ENCODE assay signal across 17 mouse cellular contexts in genomic region chr6:38242295-38242830, GRCm38 (mm10). TPM values are rescaled to one million over a fixed set of nuclear protein-coding genes. Genes with fewer than 3 reads are reported as not detected.
A peak's percentile ranks its signal among the peaks of the same experiment; 100 is the strongest.
DNase-seq lines count a peak whose midpoint lies in the region; ATAC-seq and TF ChIP-seq lines count a peak whose summit lies in the region.
"Had no signal": no experiment of that assay in that cellular context is flagged by ENCODE, and none has a peak within 500 bp of the region (broad histone marks: within the 10 kb centered on the region; RNA-seq: fewer than 3 reads in every experiment).

No protein-coding gene starts in this region.

- no peak overlapping the region for H3K27ac ChIP-seq in hindbrain, embryonic 15.5 days (replicated peaks)
- H3K27ac ChIP-seq in hindbrain, embryonic 12.5 days: no peak overlapping the region
- H3K27ac ChIP-seq: heart, embryonic 10.5 days; hindbrain, postnatal 0 days; liver, embryonic 13.5 days; stomach, postnatal 0 days had no signal

- no peaks in the 10 kb centered on the region for H3K36me3 ChIP-seq in hindbrain, embryonic 15.5 days
- H3K36me3 ChIP-seq in hindbrain, embryonic 12.5 days: no peaks in the 10 kb centered on the region
- H3K36me3 ChIP-seq: heart, embryonic 10.5 days; liver, embryonic 13.5 days had no signal

- in situ Hi-C loops in Patski (cut with MboI; ENCODE audit: low pct_unique_long_range_greater_than_20kb): no loop called here

- no peak overlapping the region for H3K4me2 ChIP-seq in hindbrain, embryonic 15.5 days
- no peak overlapping the region for H3K4me2 ChIP-seq in hindbrain, embryonic 12.5 days (replicated peaks)
- H3K4me2 ChIP-seq: liver, embryonic 13.5 days had no signal

- no peak for DNase-seq in Patski (ENCODE audit: low read depth, low spot score)
- DNase-seq in kidney, adult 18-20 months: peak; percentile 58
- DNase-seq in kidney, postnatal 14 days: peak; percentile 56
- DNase-seq in thymus, postnatal 14 days: no peak
- no peak for DNase-seq in urinary bladder, postnatal 36 days (ENCODE audit: low spot score in 2 of 2)
- DNase-seq: cerebellum, postnatal 36 days; gastrocnemius, postnatal 36 days; heart, postnatal 14 days; liver, embryonic 13.5 days; right cerebral cortex, postnatal 14 days had no signal

- peaks cover 39% of the 10 kb centered on the region for H3K4me1 ChIP-seq in hindbrain, embryonic 15.5 days (replicated peaks)
- peaks cover 14% of the 10 kb centered on the region for H3K4me1 ChIP-seq in hindbrain, embryonic 12.5 days
- H3K4me1 ChIP-seq: liver, embryonic 13.5 days had no signal

- 65% methylated on average over 8 of the region's 8 CpGs for WGBS in hindbrain, embryonic 15.5 days
- WGBS in hindbrain, embryonic 12.5 days: 90% methylated on average over 8 of the region's 8 CpGs

- no peaks in the 10 kb centered on the region for H3K27me3 ChIP-seq in hindbrain, embryonic 15.5 days
- no peaks in the 10 kb centered on the region for H3K27me3 ChIP-seq in hindbrain, embryonic 12.5 days
- H3K27me3 ChIP-seq in Patski: no peaks in the 10 kb centered on the region
- H3K27me3 ChIP-seq: liver, embryonic 13.5 days had no signal

- TF ChIP-seq CTCF in Patski (IDR thresholded peaks at IDR 0.05): no peak

- ATAC-seq in hindbrain, embryonic 15.5 days (ENCODE audit: low FRiP score, low read depth): peak; percentile 20; the same call in 1 of the 2 replicates
- ATAC-seq in hindbrain, embryonic 12.5 days (ENCODE audit: low FRiP score): no peak
- ATAC-seq in Patski: peak; percentile 45
- ATAC-seq: hindbrain, postnatal 0 days; midbrain, embryonic 16.5 days had no signal

- no peak overlapping the region for H3K9ac ChIP-seq in hindbrain, embryonic 15.5 days
- H3K9ac ChIP-seq in hindbrain, embryonic 12.5 days: no peak overlapping the region
- H3K9ac ChIP-seq: liver, embryonic 13.5 days had no signal

- H3K9me3 ChIP-seq in hindbrain, embryonic 15.5 days: no peaks in the 10 kb centered on the region
- H3K9me3 ChIP-seq in hindbrain, embryonic 12.5 days (replicated peaks): no peaks in the 10 kb centered on the region
- H3K9me3 ChIP-seq: heart, embryonic 10.5 days; liver, embryonic 13.5 days had no signal

- CTCF ChIA-PET in Patski (lab: Charles Lee): no interaction called here

- POLR2A ChIA-PET in Patski (lab: Charles Lee): interaction anchor here (0.9 to 1.0 kb wide), 2 partner anchors 10 to 57 kb away, joined by 3 read pairs; partner anchors contain the start of gene Zc3hav1l

- no peak overlapping the region for H3K4me3 ChIP-seq in hindbrain, embryonic 15.5 days
- no peak overlapping the region for H3K4me3 ChIP-seq in hindbrain, embryonic 12.5 days
- H3K4me3 ChIP-seq: erythroblast, embryonic 14.5 days; heart, embryonic 10.5 days; liver, embryonic 13.5 days had no signal

RNA-seq across cellular contexts. Expression of gene D630045J12Rik, which starts 11.4 kb away (rescaled TPM):
- polyA plus RNA-seq in hindbrain, embryonic 15.5 days (2015; fragmentation: Nextera tagmentation; extraction: Ambion mirVana): 15.2 and 16.9 TPM in 2 replicates
- polyA plus RNA-seq in hindbrain, embryonic 12.5 days (2016; fragmentation: Nextera tagmentation; extraction: Ambion mirVana): 13.9 and 14.3 TPM in 2 replicates
- 6.5 TPM for polyA plus RNA-seq in Patski (2021)

RNA-seq across cellular contexts. Expression of gene Zc3hav1l, which starts 56.7 kb away (rescaled TPM):
- polyA plus RNA-seq in hindbrain, embryonic 15.5 days (2015; fragmentation: Nextera tagmentation; extraction: Ambion mirVana): 7.4 and 7.8 TPM in 2 replicates
- polyA plus RNA-seq in hindbrain, embryonic 12.5 days (2016; fragmentation: Nextera tagmentation; extraction: Ambion mirVana): 16.3 and 18.9 TPM in 2 replicates
- polyA plus RNA-seq in Patski (2021): 4.0 TPM

Comparison
In these comparisons a context has a peak if more than half of its experiments do, and no peak if none do; other contexts are left out.
1. DNase-seq: peak in kidney, adult 18-20 months (single experiment) and kidney, postnatal 14 days (single experiment); none in Patski (single experiment), thymus, postnatal 14 days (single experiment) and urinary bladder, postnatal 36 days (0 of 2).